Mouse (Mus musculus) intestine, embryonic 16.5 days (tissue): ENCODE results near the gene Sugt1. TPM values are rescaled to one million over a fixed set of nuclear protein-coding genes. Genes with fewer than 3 reads are reported as not detected.

Experiments
- ATAC-seq: fragments of 200-750 bp; cut with Nextera tagmentation; 2 replicates; pipeline ENCODE4 v1.8.0; 2017; ENCODE audit warnings: moderate TSS enrichment, moderate library complexity
- H3K27ac ChIP-seq: fragments of 300-500 bp; sonication (generic); 2 replicates; pipeline ENCODE4 v1.5.1; 2014; ENCODE audit warnings: mild to moderate bottlenecking, low read length
- H3K27me3 ChIP-seq: fragments of 300-500 bp; sonication (generic); replicated peaks from 2 replicates; pipeline ENCODE4 v1.6.1; 2014; ENCODE audit warnings: low read length, control low read depth, mixed read lengths; ENCODE audit not compliant: control insufficient read depth, insufficient read depth
- H3K36me3 ChIP-seq: fragments of 300-500 bp; sonication (generic); 2 replicates; pipeline ENCODE4 v1.6.1; 2014; ENCODE audit warnings: low read length, control low read depth; ENCODE audit not compliant: control insufficient read depth, insufficient read depth
- H3K4me1 ChIP-seq: fragments of 300-500 bp; sonication (generic); 2 replicates; pipeline ENCODE4 v1.6.1; 2014; ENCODE audit warnings: low read length, control low read depth, mixed read lengths; ENCODE audit not compliant: control insufficient read depth, insufficient read depth
- H3K4me2 ChIP-seq: fragments of 300-500 bp; sonication (generic); 2 replicates; pipeline ENCODE4 v1.6.1; 2014; ENCODE audit warnings: low read depth, low read length, control low read depth
- H3K4me3 ChIP-seq: fragments of 300-500 bp; sonication (generic); 2 replicates; pipeline ENCODE4 v1.5.1; 2014; ENCODE audit warnings: mild to moderate bottlenecking, low read length
- H3K9ac ChIP-seq: fragments of 300-500 bp; sonication (generic); 2 replicates; pipeline ENCODE4 v1.6.1; 2014; ENCODE audit warnings: low read depth, low read length
- H3K9me3 ChIP-seq: fragments of 300-500 bp; sonication (generic); 2 replicates; pipeline ENCODE4 v1.6.1; 2016; ENCODE audit warnings: low read length, control low read depth; ENCODE audit not compliant: control insufficient read depth
- WGBS: fragments of 180-500 bp; shearing (Covaris S2); extraction: QIAGEN DNeasy Blood & Tissue Kit; methylation state at CpG from one replicate; pipeline ENCODE4 v1.1.7; 2014; 5-methylcytosine and 5-hydroxymethylcytosine counted together
- polyA plus RNA-seq: library from polyadenylated mRNA; unstranded; fragments of >200 nt; fragmentation: Nextera tagmentation; extraction: Ambion mirVana; gene quantifications from 2 replicates; pipeline ENCODE4 v1.2.1, GENCODE M21; 2015

The Sugt1 gene
- polyA plus RNA-seq, 1 experiment from 2014 or later: 105 TPM

- no peak for ATAC-seq
- Histone ChIP-seq H3K36me3 (0 out of 2 replicates have a peak, but pooled peaks cover 3% of the 10 kb centered on the region), H3K4me3 (no peak overlapping the region), H3K9me3 (no peaks in the 10 kb centered on the region), H3K27me3 (no peaks in the 10 kb centered on the region), H3K4me2 (no peak overlapping the region), H3K27ac (no peak overlapping the region), H3K9ac (no peak overlapping the region), H3K4me1 (no peaks in the 10 kb centered on the region)
- WGBS: 91% methylated on average over 13 of the region's 13 CpGs
These were observed 13.9 kb upstream of the Sugt1 start for GRCm38 (mm10) chr14:79573482-79574191.

GRCm38 (mm10) chr14:79574361-79574760 is 13.1 kb upstream of the Sugt1 start:
- WGBS: 97% methylated on average over 1 of the region's 1 CpGs
- H3K4me3 ChIP-seq: no peak overlapping the region

GRCm38 (mm10) chr14:79583526-79584245 is 3.8 kb upstream of the Sugt1 start:
- H3K36me3 ChIP-seq: no peaks in the 10 kb centered on the region
- no peak for ATAC-seq
- H3K27me3 ChIP-seq: no peaks in the 10 kb centered on the region
- H3K4me1 ChIP-seq: peaks cover 5% of the 10 kb centered on the region; the same call in 1 of the 2 replicates
- no peaks in the 10 kb centered on the region for H3K9me3 ChIP-seq
- WGBS: 85% methylated on average over 5 of the region's 5 CpGs
- no peak overlapping the region for H3K4me3 ChIP-seq
- H3K27ac ChIP-seq: no peak overlapping the region
- H3K9ac ChIP-seq: no peak overlapping the region
- H3K4me2 ChIP-seq: no peak overlapping the region

More at GRCm38 (mm10) chr14:79574361-79574760, 13.1 kb upstream of the Sugt1 start:
- H3K9me3 ChIP-seq: no peaks in the 10 kb centered on the region
- no peak for ATAC-seq
- no peak overlapping the region for H3K9ac ChIP-seq
- no peaks in the 10 kb centered on the region for H3K27me3 ChIP-seq
- H3K27ac ChIP-seq: no peak overlapping the region
- 0 out of 2 replicates have a peak, but pooled peaks cover 3% of the 10 kb centered on the region for H3K36me3 ChIP-seq
- no peak overlapping the region for H3K4me2 ChIP-seq
- H3K4me1 ChIP-seq: no peaks in the 10 kb centered on the region

GRCm38 (mm10) chr14:79586499-79587138 is 872 bp upstream of the Sugt1 start:
- WGBS: 32% methylated on average over 16 of the region's 16 CpGs

GRCm38 (mm10) chr14:79587852-79588229 is 350 bp downstream of the Sugt1 start:
- WGBS: 1% methylated on average over 9 of the region's 9 CpGs

More at GRCm38 (mm10) chr14:79586499-79587138, 872 bp upstream of the Sugt1 start:
- Histone ChIP-seq H3K36me3 (no peaks in the 10 kb centered on the region), H3K4me2 (peak overlapping the region; percentile 79), H3K9ac (peak overlapping the region; percentile 63), H3K27ac (peak overlapping the region; percentile 94), H3K27me3 (no peaks in the 10 kb centered on the region), H3K4me3 (peak overlapping the region; percentile 77), H3K9me3 (no peaks in the 10 kb centered on the region), H3K4me1 (peaks cover 15% of the 10 kb centered on the region; the same call in 1 of the 2 replicates)
- ATAC-seq: no peak

GRCm38 (mm10) chr14:79588534-79588951 is 1.1 kb downstream of the Sugt1 start:
- peak overlapping the region; percentile 63; the same call in 1 of the 2 replicates for H3K9ac ChIP-seq
- H3K27ac ChIP-seq: no peak overlapping the region
- WGBS: 83% methylated on average over 9 of the region's 9 CpGs
- no peaks in the 10 kb centered on the region for H3K36me3 ChIP-seq
- peaks cover 15% of the 10 kb centered on the region; the same call in 1 of the 2 replicates for H3K4me1 ChIP-seq
- no peaks in the 10 kb centered on the region for H3K9me3 ChIP-seq
- H3K4me2 ChIP-seq: peak overlapping the region; percentile 55
- H3K4me3 ChIP-seq: peak overlapping the region; percentile 77
- H3K27me3 ChIP-seq: no peaks in the 10 kb centered on the region
- no peak for ATAC-seq

More at GRCm38 (mm10) chr14:79587852-79588229, 350 bp downstream of the Sugt1 start:
- H3K27me3 ChIP-seq: no peaks in the 10 kb centered on the region
- peak; percentile 29 for ATAC-seq
- peak overlapping the region; percentile 55 for H3K4me2 ChIP-seq
- H3K4me3 ChIP-seq: peak overlapping the region; percentile 77
- H3K4me1 ChIP-seq: peaks cover 15% of the 10 kb centered on the region; the same call in 1 of the 2 replicates
- H3K9ac ChIP-seq: peak overlapping the region; percentile 63
- H3K36me3 ChIP-seq: no peaks in the 10 kb centered on the region
- H3K27ac ChIP-seq: peak overlapping the region; percentile 94
- no peaks in the 10 kb centered on the region for H3K9me3 ChIP-seq

DNA sequence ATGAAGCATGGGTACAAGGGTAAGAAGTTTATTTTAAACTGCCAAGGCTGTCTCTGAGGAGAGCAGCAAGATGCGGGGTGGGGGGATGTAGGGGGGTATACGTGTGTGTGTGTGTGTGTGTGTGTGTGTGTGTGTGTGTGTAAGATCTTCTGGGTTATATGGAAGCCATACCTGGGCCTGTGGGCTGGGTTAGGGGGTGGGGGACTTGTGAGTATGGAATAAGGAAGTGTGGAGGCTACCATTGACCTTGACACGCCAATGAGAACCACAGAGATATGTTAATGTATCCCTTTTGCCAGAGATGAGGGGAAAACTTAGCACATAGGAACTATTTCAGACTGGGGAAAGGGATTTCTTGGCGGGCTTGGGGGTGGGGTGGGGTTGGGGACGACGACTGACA is 1.9 kb downstream of the Sugt1 start:
- H3K4me3 ChIP-seq: no peak overlapping the region
- no peak for ATAC-seq
- H3K27ac ChIP-seq: no peak overlapping the region
- H3K9me3 ChIP-seq: no peaks in the 10 kb centered on the region
- no peaks in the 10 kb centered on the region for H3K27me3 ChIP-seq
- WGBS: 90% methylated on average over 6 of the region's 6 CpGs
- no peak overlapping the region for H3K9ac ChIP-seq
- H3K4me2 ChIP-seq: no peak overlapping the region
- H3K4me1 ChIP-seq: peaks cover 15% of the 10 kb centered on the region; the same call in 1 of the 2 replicates
- no peaks in the 10 kb centered on the region for H3K36me3 ChIP-seq

GRCm38 (mm10) chr14:79590916-79591315 is 3.4 kb downstream of the Sugt1 start:
- no peak overlapping the region for H3K4me2 ChIP-seq
- H3K27me3 ChIP-seq: no peaks in the 10 kb centered on the region
- no peaks in the 10 kb centered on the region for H3K9me3 ChIP-seq
- H3K9ac ChIP-seq: no peak overlapping the region
- no peak overlapping the region for H3K27ac ChIP-seq
- H3K4me3 ChIP-seq: no peak overlapping the region
- no peak for ATAC-seq
- no peaks in the 10 kb centered on the region; the same call in 1 of the 2 replicates for H3K36me3 ChIP-seq
- H3K4me1 ChIP-seq: peaks cover 15% of the 10 kb centered on the region; the same call in 1 of the 2 replicates
- WGBS: 95% methylated on average over 8 of the region's 8 CpGs

- WGBS: 92% methylated on average over 2 of the region's 2 CpGs
These were observed 4.1 kb downstream of the Sugt1 start for GRCm38 (mm10) chr14:79591611-79592010.

More at GRCm38 (mm10) chr14:79591611-79592010, 4.1 kb downstream of the Sugt1 start:
- H3K9ac ChIP-seq: no peak overlapping the region
- no peaks in the 10 kb centered on the region for H3K27me3 ChIP-seq
- no peak overlapping the region for H3K4me3 ChIP-seq
- H3K27ac ChIP-seq: no peak overlapping the region
- peaks cover 15% of the 10 kb centered on the region; the same call in 1 of the 2 replicates for H3K4me1 ChIP-seq
- peaks cover 2% of the 10 kb centered on the region; the same call in 1 of the 2 replicates for H3K36me3 ChIP-seq
- H3K9me3 ChIP-seq: no peaks in the 10 kb centered on the region
- no peak for ATAC-seq
- H3K4me2 ChIP-seq: no peak overlapping the region
